Mouse (Mus musculus): ENCODE measurements around the gene Pnliprp1. TPM values are rescaled to one million over a fixed set of nuclear protein-coding genes. Genes with fewer than 3 reads are reported as not detected.

Gene Pnliprp1
- total RNA-seq (2023), result not detected

GRCm38 (mm10) chr19:58728445-58729031, at the start of gene Pnliprp1:
TSS of gene Pnliprp1 (plus strand) at chr19:58728887.

GRCm38 (mm10) chr19:58759423-58759822, 30.7 kb downstream of the Pnliprp1 start, which contains the start of gene Pnliprp2:
TSS of gene Pnliprp2 (plus strand) at chr19:58759719.

Other genes starting within 250 kb of the Pnliprp1 start
- not detected for gene Ccdc172, start 216.9 kb upstream of the Pnliprp1 start, total RNA-seq (2023)
- gene Pnlip, start 76.4 kb upstream of the Pnliprp1 start, total RNA-seq (2023), result not detected
- not detected for gene Pnliprp2, start 30.8 kb downstream of the Pnliprp1 start, total RNA-seq (2023)
- gene 1700019N19Rik, start 65.6 kb downstream of the Pnliprp1 start, total RNA-seq (2023), result not detected
- not detected for gene Eno4, start 214.5 kb downstream of the Pnliprp1 start, total RNA-seq (2023)
- 1 to 10 TPM; 1.5 to 1.8 TPM for gene Hspa12a, start 214.8 kb downstream of the Pnliprp1 start, total RNA-seq (2023)